Mouse (Mus musculus): ENCODE results near the gene Emc7. TPM values are rescaled to one million over a fixed set of nuclear protein-coding genes. Genes with fewer than 3 reads are reported as not detected.
"Not testable (repeated sequence)": the region's sequence is repeated elsewhere in the genome, so short reads cannot be mapped to it uniquely, and the experiment has no call there.

Gene Emc7
- polyA plus RNA-seq, 1 experiment: 6.6 TPM

DNA sequence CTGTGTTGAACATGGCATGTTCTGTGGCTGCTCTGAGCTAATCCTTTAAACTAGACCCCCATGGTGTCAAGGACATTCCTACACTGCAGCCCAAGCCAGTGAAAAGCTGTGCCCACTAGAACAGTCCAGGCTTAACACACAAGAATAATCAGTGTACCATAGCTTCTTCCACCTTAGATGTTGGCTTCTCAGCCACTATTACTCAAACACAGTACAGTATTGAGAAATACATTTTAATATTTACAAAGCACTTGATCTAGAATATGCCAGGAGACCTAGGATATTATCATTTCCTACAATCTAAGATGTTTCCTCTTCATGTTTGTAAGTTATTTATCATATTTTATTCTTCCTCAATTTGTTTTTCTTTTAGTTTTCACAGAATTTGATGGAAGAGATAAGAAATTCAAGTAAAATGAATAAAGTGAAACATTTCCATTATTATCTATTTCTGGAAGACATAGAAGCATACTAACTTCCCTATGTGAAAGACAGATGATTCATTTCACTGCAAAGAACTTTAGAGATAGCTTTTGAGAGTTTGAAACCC, 6.2 kb upstream of the Emc7 start:
- no peaks in the 10 kb centered on the region for H3K9me3 ChIP-seq (replicated peaks; ENCODE audit: control insufficient read depth, insufficient read depth, low read length, poor library complexity, severe bottlenecking)
- no peak overlapping the region for H3K4me3 ChIP-seq (ENCODE audit: low read depth, low read length)
- TF ChIP-seq CTCF (IDR thresholded peaks at IDR 0.05; ENCODE audit: low read depth, low read length) (no peak), EP300 (IDR thresholded peaks at IDR 0.05; ENCODE audit: insufficient read depth, low read depth, low read length) (no peak), POLR2A (IDR thresholded peaks at IDR 0.05; ENCODE audit: insufficient read depth, low read length) (no peak)
- no peaks in the 10 kb centered on the region for H3K36me3 ChIP-seq (ENCODE audit: control insufficient read depth, insufficient read depth, low read length, poor library complexity, severe bottlenecking)
- H3K27ac ChIP-seq (ENCODE audit: insufficient read depth, low read length): no peak overlapping the region
- no peaks in the 10 kb centered on the region for H3K27me3 ChIP-seq (ENCODE audit: control insufficient read depth, insufficient read depth, low read length, poor library complexity, severe bottlenecking)
- H3K9ac ChIP-seq (ENCODE audit: low read depth, poor library complexity, severe bottlenecking): no peak overlapping the region
- H3K4me1 ChIP-seq (ENCODE audit: control insufficient read depth, insufficient read depth, low read length): no peaks in the 10 kb centered on the region

DNA sequence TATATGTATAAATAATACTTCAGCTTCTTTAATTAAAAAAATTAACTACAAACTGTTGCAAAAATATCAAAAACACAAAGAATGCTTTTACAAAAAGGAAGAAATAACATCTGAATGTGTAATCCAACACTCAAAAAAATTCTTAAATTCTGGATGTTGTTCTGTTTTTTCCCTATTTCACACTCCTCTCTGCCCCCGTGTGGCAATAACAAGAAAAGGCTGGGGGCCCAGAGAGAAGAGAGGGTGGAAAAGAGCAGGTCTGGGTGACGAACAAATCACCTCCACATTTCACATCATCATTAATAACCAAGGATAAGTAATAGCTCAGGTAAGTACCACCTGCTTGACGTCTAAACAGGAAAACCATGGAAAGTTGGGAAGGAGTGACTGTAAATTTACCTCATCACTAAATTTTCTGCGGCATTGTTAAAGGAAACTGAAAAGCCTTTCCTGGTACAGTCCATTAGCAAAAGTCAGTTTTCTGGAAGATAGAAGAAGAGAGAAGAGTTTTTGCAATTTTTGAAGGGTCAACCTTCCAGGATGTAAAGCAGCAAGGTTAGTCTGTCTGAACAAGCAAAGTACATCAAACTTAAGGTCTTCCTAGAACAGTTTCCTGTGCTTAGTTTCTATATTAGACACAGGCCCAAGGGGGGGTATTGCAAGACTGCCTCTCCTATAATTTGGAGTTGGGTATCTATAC, 5.0 kb upstream of the Emc7 start:
- no peaks in the 10 kb centered on the region for H3K9me3 ChIP-seq (replicated peaks; ENCODE audit: control insufficient read depth, insufficient read depth, low read length, poor library complexity, severe bottlenecking)
- H3K4me3 ChIP-seq (ENCODE audit: low read depth, low read length): no peak overlapping the region
- no peak for TF ChIP-seq POLR2A (IDR thresholded peaks at IDR 0.05; ENCODE audit: insufficient read depth, low read length)
- no peaks in the 10 kb centered on the region for H3K36me3 ChIP-seq (ENCODE audit: control insufficient read depth, insufficient read depth, low read length, poor library complexity, severe bottlenecking)
- H3K9ac ChIP-seq (ENCODE audit: low read depth, poor library complexity, severe bottlenecking): no peak overlapping the region
- H3K27me3 ChIP-seq (ENCODE audit: control insufficient read depth, insufficient read depth, low read length, poor library complexity, severe bottlenecking): no peaks in the 10 kb centered on the region
- H3K27ac ChIP-seq (ENCODE audit: insufficient read depth, low read length): no peak overlapping the region
- H3K4me1 ChIP-seq (ENCODE audit: control insufficient read depth, insufficient read depth, low read length): no peaks in the 10 kb centered on the region

DNA sequence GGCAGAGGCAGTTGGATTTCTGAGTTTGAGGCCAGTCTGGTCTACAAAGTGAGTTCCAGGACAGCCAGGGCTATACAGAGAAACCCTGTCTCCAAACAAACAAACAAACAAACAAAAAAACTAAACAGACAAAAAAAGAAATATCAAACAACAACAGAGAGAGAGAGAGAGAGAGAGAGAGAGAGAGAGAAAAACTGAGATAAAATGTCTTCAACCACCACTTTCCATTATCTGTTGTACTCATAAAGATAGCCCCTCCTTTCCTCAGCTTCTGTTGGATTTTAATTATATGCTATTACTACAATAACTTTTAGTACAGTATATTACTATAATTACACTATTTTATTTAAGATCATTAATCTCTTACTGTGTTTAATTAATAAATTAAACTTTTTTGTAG, 2.3 kb upstream of the Emc7 start:
- H3K4me3 ChIP-seq (ENCODE audit: low read depth, low read length); H3K4me1 ChIP-seq (ENCODE audit: control insufficient read depth, insufficient read depth, low read length); H3K9me3 ChIP-seq (replicated peaks; ENCODE audit: control insufficient read depth, insufficient read depth, low read length, poor library complexity, severe bottlenecking); H3K36me3 ChIP-seq (ENCODE audit: control insufficient read depth, insufficient read depth, low read length, poor library complexity, severe bottlenecking); H3K27me3 ChIP-seq (ENCODE audit: control insufficient read depth, insufficient read depth, low read length, poor library complexity, severe bottlenecking); H3K9ac ChIP-seq (ENCODE audit: low read depth, poor library complexity, severe bottlenecking); H3K27ac ChIP-seq (ENCODE audit: insufficient read depth, low read length): not testable (repeated sequence)

DNA sequence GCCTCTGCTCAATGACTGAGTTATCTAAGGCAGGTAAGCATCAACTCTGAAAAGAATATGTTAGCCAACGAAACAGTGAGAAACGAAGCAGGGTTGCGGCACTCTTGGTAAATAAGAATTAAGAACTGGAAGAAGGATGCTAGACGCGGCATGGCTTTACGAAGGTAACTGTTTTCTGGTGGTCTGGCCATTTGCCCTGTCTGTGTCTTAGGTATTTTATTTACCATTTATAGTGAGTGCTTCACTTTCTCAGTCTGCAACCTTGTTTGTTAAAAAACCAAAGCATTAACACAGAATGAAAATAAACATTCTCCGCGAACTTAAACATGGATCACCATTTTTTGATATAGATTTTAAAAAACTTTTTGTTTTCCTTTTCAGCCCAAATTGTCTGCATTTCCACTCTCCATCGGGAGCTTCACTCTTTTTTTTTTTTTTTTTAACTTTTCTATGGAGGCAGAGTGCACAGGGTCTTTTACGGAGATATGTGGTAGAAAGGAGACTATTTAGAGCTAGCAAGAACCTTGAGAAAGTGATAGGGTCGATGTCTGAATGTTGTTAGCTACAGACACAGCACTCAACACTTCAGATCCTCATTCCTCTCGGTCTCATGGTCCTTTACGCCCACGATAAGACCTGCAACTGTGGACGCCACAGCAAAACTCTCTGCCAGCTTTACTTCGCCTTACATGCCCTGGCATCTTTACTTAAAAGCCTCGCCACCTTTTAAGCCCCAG, 504 bp upstream of the Emc7 start:
- H3K4me1 ChIP-seq (ENCODE audit: control insufficient read depth, insufficient read depth, low read length): no peaks in the 10 kb centered on the region
- H3K27me3 ChIP-seq (ENCODE audit: control insufficient read depth, insufficient read depth, low read length, poor library complexity, severe bottlenecking): no peaks in the 10 kb centered on the region
- peak overlapping the region; percentile 99 for H3K4me3 ChIP-seq (ENCODE audit: low read depth, low read length)
- peak overlapping the region; percentile 72 for H3K9ac ChIP-seq (ENCODE audit: low read depth, poor library complexity, severe bottlenecking)
- TF ChIP-seq POLR2A (IDR thresholded peaks at IDR 0.05; ENCODE audit: insufficient read depth, low read length): no peak
- no peak for TF ChIP-seq CTCF (IDR thresholded peaks at IDR 0.05; ENCODE audit: low read depth, low read length)
- TF ChIP-seq EP300 (IDR thresholded peaks at IDR 0.05; ENCODE audit: insufficient read depth, low read depth, low read length): no peak
- no peaks in the 10 kb centered on the region for H3K9me3 ChIP-seq (replicated peaks; ENCODE audit: control insufficient read depth, insufficient read depth, low read length, poor library complexity, severe bottlenecking)
- H3K27ac ChIP-seq (ENCODE audit: insufficient read depth, low read length): peak overlapping the region; percentile 82
- H3K36me3 ChIP-seq (ENCODE audit: control insufficient read depth, insufficient read depth, low read length, poor library complexity, severe bottlenecking): no peaks in the 10 kb centered on the region

DNA sequence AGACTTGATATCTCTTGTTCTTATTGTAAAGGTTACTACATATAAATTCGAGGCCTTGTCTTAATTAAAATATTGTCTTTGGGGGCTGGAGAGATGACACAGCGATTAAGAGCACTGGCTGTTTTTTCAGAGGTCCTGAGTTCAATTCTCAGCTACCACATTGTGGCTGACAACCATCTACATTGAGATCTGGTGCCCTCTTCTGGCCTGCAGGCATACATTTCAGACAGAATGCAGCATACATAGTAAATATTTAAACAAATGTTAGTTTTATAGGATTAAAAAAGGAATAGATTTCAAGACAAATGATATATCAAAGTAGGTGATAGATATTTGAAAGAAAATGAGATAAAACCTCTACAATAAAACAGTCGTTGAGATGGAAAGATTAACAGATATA, 5.8 kb downstream of the Emc7 start:
- H3K27ac ChIP-seq (ENCODE audit: insufficient read depth, low read length): no peak overlapping the region
- H3K4me1 ChIP-seq (ENCODE audit: control insufficient read depth, insufficient read depth, low read length): no peaks in the 10 kb centered on the region
- no peak overlapping the region for H3K4me3 ChIP-seq (ENCODE audit: low read depth, low read length)
- TF ChIP-seq CTCF (IDR thresholded peaks at IDR 0.05; ENCODE audit: low read depth, low read length) (no peak), POLR2A (IDR thresholded peaks at IDR 0.05; ENCODE audit: insufficient read depth, low read length) (no peak), EP300 (IDR thresholded peaks at IDR 0.05; ENCODE audit: insufficient read depth, low read depth, low read length) (no peak)
- H3K36me3 ChIP-seq (ENCODE audit: control insufficient read depth, insufficient read depth, low read length, poor library complexity, severe bottlenecking): peaks cover 7% of the 10 kb centered on the region
- no peaks in the 10 kb centered on the region for H3K27me3 ChIP-seq (ENCODE audit: control insufficient read depth, insufficient read depth, low read length, poor library complexity, severe bottlenecking)
- no peaks in the 10 kb centered on the region for H3K9me3 ChIP-seq (replicated peaks; ENCODE audit: control insufficient read depth, insufficient read depth, low read length, poor library complexity, severe bottlenecking)
- no peak overlapping the region for H3K9ac ChIP-seq (ENCODE audit: low read depth, poor library complexity, severe bottlenecking)

DNA sequence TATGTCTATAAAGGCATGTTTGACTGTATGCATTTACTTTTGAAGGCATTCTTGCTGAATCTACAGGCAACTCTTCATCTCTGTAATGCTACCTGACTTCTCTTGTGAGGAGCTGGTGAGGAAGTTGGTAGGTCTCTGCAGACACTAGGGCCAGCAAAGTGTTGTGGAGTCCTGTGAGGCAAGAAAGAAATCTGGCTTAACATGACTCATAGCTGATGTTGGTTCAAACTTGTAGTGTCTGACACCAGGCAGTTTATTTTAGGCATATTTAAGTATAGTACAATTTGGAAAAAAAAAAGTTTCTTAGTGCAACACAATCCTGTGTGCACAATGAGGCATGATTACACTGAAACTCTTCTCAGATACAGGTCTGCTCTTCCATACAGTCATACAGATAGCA, 14.7 kb downstream of the Emc7 start:
- TF ChIP-seq CTCF (IDR thresholded peaks at IDR 0.05; ENCODE audit: low read depth, low read length) (no peak), POLR2A (IDR thresholded peaks at IDR 0.05; ENCODE audit: insufficient read depth, low read length) (no peak), EP300 (IDR thresholded peaks at IDR 0.05; ENCODE audit: insufficient read depth, low read depth, low read length) (no peak)
- Histone ChIP-seq H3K9me3 (replicated peaks; ENCODE audit: control insufficient read depth, insufficient read depth, low read length, poor library complexity, severe bottlenecking) (no peaks in the 10 kb centered on the region), H3K4me1 (ENCODE audit: control insufficient read depth, insufficient read depth, low read length) (no peaks in the 10 kb centered on the region), H3K27ac (ENCODE audit: insufficient read depth, low read length) (no peak overlapping the region), H3K4me3 (ENCODE audit: low read depth, low read length) (no peak overlapping the region), H3K27me3 (ENCODE audit: control insufficient read depth, insufficient read depth, low read length, poor library complexity, severe bottlenecking) (no peaks in the 10 kb centered on the region), H3K9ac (ENCODE audit: low read depth, poor library complexity, severe bottlenecking) (no peak overlapping the region), H3K36me3 (ENCODE audit: control insufficient read depth, insufficient read depth, low read length, poor library complexity, severe bottlenecking) (peaks cover 5% of the 10 kb centered on the region)

Measured in ES-Bruce4 (cell line).